Mouse (Mus musculus) hindbrain, embryonic 11.5 days (tissue): ENCODE measurements around the gene Hras. TPM values are rescaled to one million over a fixed set of nuclear protein-coding genes. Genes with fewer than 3 reads are reported as not detected.

Experiments used
- ATAC-seq: fragments of 200-750 bp; cut with Nextera tagmentation; 2 replicates; pipeline ENCODE4 v1.8.0; 2017; ENCODE audit warnings: mild to moderate bottlenecking, moderate TSS enrichment, moderate library complexity; ENCODE audit not compliant: low FRiP score
- DNase-seq: peaks from one replicate; pipeline ENCODE4 v3.0.0-alpha.2; 2015; ENCODE audit warnings: low spot score
- H3K27ac ChIP-seq: fragments of 300-500 bp; sonication (generic); 2 replicates; pipeline ENCODE4 v1.5.1; 2014; ENCODE audit warnings: mild to moderate bottlenecking, low read depth, low read length
- H3K27me3 ChIP-seq: fragments of 300-500 bp; sonication (generic); 2 replicates; pipeline ENCODE4 v1.6.1; 2014; ENCODE audit warnings: mild to moderate bottlenecking, low read length, moderate library complexity, mixed read lengths; ENCODE audit not compliant: control insufficient read depth, insufficient read depth
- H3K36me3 ChIP-seq: fragments of 300-500 bp; sonication (generic); 2 replicates; pipeline ENCODE4 v1.6.1; 2014; ENCODE audit warnings: mild to moderate bottlenecking, low read length, moderate library complexity, mixed read lengths; ENCODE audit not compliant: control insufficient read depth, insufficient read depth
- H3K4me1 ChIP-seq: fragments of 300-500 bp; sonication (generic); replicated peaks from 2 replicates; pipeline ENCODE4 v1.6.1; 2014; ENCODE audit warnings: low read length, mixed read lengths; ENCODE audit not compliant: control insufficient read depth, insufficient read depth
- H3K4me2 ChIP-seq: fragments of 300-500 bp; sonication (generic); replicated peaks from 2 replicates; pipeline ENCODE4 v1.6.1; 2014; ENCODE audit warnings: mild to moderate bottlenecking, low read depth, low read length
- H3K4me3 ChIP-seq: fragments of 300-500 bp; sonication (generic); 2 replicates; pipeline ENCODE4 v1.5.1; 2014; ENCODE audit warnings: low read depth, low read length
- H3K9ac ChIP-seq: fragments of 300-500 bp; sonication (generic); 2 replicates; pipeline ENCODE4 v1.6.1; 2014; ENCODE audit warnings: low read depth, low read length
- H3K9me3 ChIP-seq: fragments of 300-500 bp; sonication (generic); 2 replicates; pipeline ENCODE4 v1.6.1; 2016; ENCODE audit warnings: low read length; ENCODE audit not compliant: control insufficient read depth
- WGBS: fragments of 180-500 bp; shearing (Covaris S2); extraction: QIAGEN DNeasy Blood & Tissue Kit; methylation state at CpG from one replicate; pipeline ENCODE4 v1.1.7; 2014; 5-methylcytosine and 5-hydroxymethylcytosine counted together
- polyA plus RNA-seq: library from polyadenylated mRNA; unstranded; fragments of >200 nt; fragmentation: Nextera tagmentation; extraction: Ambion mirVana; gene quantifications from 2 replicates; pipeline ENCODE4 v1.2.1, GENCODE M21; 2014

Hras gene
- polyA plus RNA-seq, 1 experiment from 2014 or later, result 98.0 TPM

- Histone ChIP-seq H3K36me3 (0 out of 2 replicates have a peak, but pooled peaks cover 3% of the 10 kb centered on the region), H3K4me1 (peaks cover 7% of the 10 kb centered on the region; the same call in 1 of the 2 replicates), H3K4me3 (peak overlapping the region; percentile 89), H3K27ac (peak overlapping the region; percentile 79), H3K9ac (peak overlapping the region; percentile 81), H3K27me3 (no peaks in the 10 kb centered on the region), H3K4me2 (peak overlapping the region; percentile 96), H3K9me3 (no peaks in the 10 kb centered on the region)
- ATAC-seq (no peak), DNase-seq (peak; percentile 61)
- WGBS, result under 1% methylated on average over 24 of the region's 43 CpGs
Observed at GRCm38 (mm10) chr7:141193348-141193856, 403 bp downstream of the Hras start.

GRCm38 (mm10) chr7:141192776-141193347, 943 bp downstream of the Hras start:
- no peak overlapping the region for H3K27ac ChIP-seq
- peak overlapping the region; percentile 96 for H3K4me2 ChIP-seq
- no peaks in the 10 kb centered on the region for H3K9me3 ChIP-seq
- H3K27me3 ChIP-seq, result no peaks in the 10 kb centered on the region
- H3K9ac ChIP-seq, result peak overlapping the region; percentile 81
- ATAC-seq, result no peak
- 0 out of 2 replicates have a peak, but pooled peaks cover 3% of the 10 kb centered on the region for H3K36me3 ChIP-seq
- H3K4me3 ChIP-seq, result peak overlapping the region; percentile 89
- H3K4me1 ChIP-seq, result peaks cover 7% of the 10 kb centered on the region; the same call in 1 of the 2 replicates
- DNase-seq, result no peak
- WGBS, result 28% methylated on average over 12 of the region's 12 CpGs

GRCm38 (mm10) chr7:141191796-141192685, 1.8 kb downstream of the Hras start:
- DNase-seq (no peak), ATAC-seq (no peak)
- H3K27ac ChIP-seq, result no peak overlapping the region
- H3K4me3 ChIP-seq, result peak overlapping the region; percentile 89; the same call in 1 of the 2 replicates
- H3K9ac ChIP-seq, result no peak overlapping the region
- no peaks in the 10 kb centered on the region for H3K27me3 ChIP-seq
- no peaks in the 10 kb centered on the region for H3K9me3 ChIP-seq
- 91% methylated on average over 24 of the region's 24 CpGs for WGBS
- H3K4me2 ChIP-seq, result peak overlapping the region; percentile 96; the same call in 1 of the 2 replicates
- 0 out of 2 replicates have a peak, but pooled peaks cover 3% of the 10 kb centered on the region for H3K36me3 ChIP-seq
- peaks cover 7% of the 10 kb centered on the region; the same call in 1 of the 2 replicates for H3K4me1 ChIP-seq

- no peak overlapping the region for H3K4me2 ChIP-seq
- no peaks in the 10 kb centered on the region for H3K27me3 ChIP-seq
- H3K4me1 ChIP-seq, result peaks cover 7% of the 10 kb centered on the region; the same call in 1 of the 2 replicates
- DNase-seq (no peak), ATAC-seq (no peak)
- H3K36me3 ChIP-seq, result 0 out of 2 replicates have a peak, but pooled peaks cover 3% of the 10 kb centered on the region
- H3K9me3 ChIP-seq, result no peaks in the 10 kb centered on the region
- H3K27ac ChIP-seq, result no peak overlapping the region
- WGBS, result 93% methylated on average over 14 of the region's 14 CpGs
- H3K4me3 ChIP-seq, result no peak overlapping the region
- no peak overlapping the region for H3K9ac ChIP-seq
Observed at GRCm38 (mm10) chr7:141191036-141191435, 2.8 kb downstream of the Hras start.

- no peak for DNase-seq
- no peak for ATAC-seq
- 93% methylated on average over 3 of the region's 3 CpGs for WGBS
- H3K9me3 ChIP-seq, result no peaks in the 10 kb centered on the region
- H3K4me1 ChIP-seq, result peaks cover 5% of the 10 kb centered on the region; the same call in 1 of the 2 replicates
- H3K4me3 ChIP-seq, result no peak overlapping the region
- no peak overlapping the region for H3K27ac ChIP-seq
- 0 out of 2 replicates have a peak, but pooled peaks cover 3% of the 10 kb centered on the region for H3K36me3 ChIP-seq
- no peak overlapping the region for H3K4me2 ChIP-seq
- H3K9ac ChIP-seq, result no peak overlapping the region
- H3K27me3 ChIP-seq, result no peaks in the 10 kb centered on the region
Observed at GRCm38 (mm10) chr7:141190220-141190619, 3.6 kb downstream of the Hras start.

- ATAC-seq, result no peak
- Histone ChIP-seq H3K4me2 (no peak overlapping the region), H3K27ac (no peak overlapping the region), H3K36me3 (0 out of 2 replicates have a peak, but pooled peaks cover 3% of the 10 kb centered on the region), H3K4me3 (no peak overlapping the region), H3K4me1 (peaks cover 3% of the 10 kb centered on the region; the same call in 1 of the 2 replicates), H3K9ac (no peak overlapping the region), H3K9me3 (no peaks in the 10 kb centered on the region), H3K27me3 (no peaks in the 10 kb centered on the region)
- WGBS, result 95% methylated on average over 3 of the region's 3 CpGs
- DNase-seq, result no peak
Observed at GRCm38 (mm10) chr7:141188733-141189132, 5.1 kb downstream of the Hras start.

GRCm38 (mm10) chr7:141188194-141188593, 5.6 kb downstream of the Hras start:
- Histone ChIP-seq H3K4me1 (peaks cover 3% of the 10 kb centered on the region; the same call in 1 of the 2 replicates), H3K9me3 (no peaks in the 10 kb centered on the region), H3K36me3 (0 out of 2 replicates have a peak, but pooled peaks cover 3% of the 10 kb centered on the region), H3K27me3 (no peaks in the 10 kb centered on the region), H3K4me2 (no peak overlapping the region), H3K9ac (no peak overlapping the region), H3K27ac (no peak overlapping the region), H3K4me3 (no peak overlapping the region)
- ATAC-seq (no peak), DNase-seq (no peak)
- 77% methylated on average over 3 of the region's 3 CpGs for WGBS

GRCm38 (mm10) chr7:141176173-141176572, 17.6 kb downstream of the Hras start:
- no peak overlapping the region for H3K4me2 ChIP-seq
- no peak overlapping the region for H3K9ac ChIP-seq
- ATAC-seq (no peak), DNase-seq (peak; percentile 93)
- H3K27me3 ChIP-seq, result no peaks in the 10 kb centered on the region
- H3K4me3 ChIP-seq, result no peak overlapping the region
- H3K36me3 ChIP-seq, result no peaks in the 10 kb centered on the region
- no peaks in the 10 kb centered on the region for H3K4me1 ChIP-seq
- H3K9me3 ChIP-seq, result no peaks in the 10 kb centered on the region
- H3K27ac ChIP-seq, result no peak overlapping the region
- WGBS, result 2% methylated on average over 8 of the region's 8 CpGs
